Mouse (Mus musculus) brain, embryonic 14.5 days (tissue): ENCODE measurements around the gene G6pc3. TPM values are rescaled to one million over a fixed set of nuclear protein-coding genes. Genes with fewer than 3 reads are reported as not detected.
"Not testable (repeated sequence)": the region's sequence is repeated elsewhere in the genome, so short reads cannot be mapped to it uniquely, and the experiment has no call there.

Experiments used
- DNase-seq: peaks from one replicate; pipeline ENCODE4 v3.0.0-alpha.2; 2011; ENCODE audit warnings: low read depth
- CTCF ChIP-seq: fragments of 200-500 bp; IDR thresholded peaks from 2 replicates; pipeline ENCODE4 v1.5.1; 2012; ENCODE audit warnings: inconsistent platforms, mild to moderate bottlenecking, moderate library complexity, borderline replicate concordance; ENCODE audit not compliant: insufficient read depth, insufficient read length; ENCODE audit errors: extremely low read depth
- POLR2A ChIP-seq: fragments of 200-500 bp; IDR thresholded peaks from 2 replicates; pipeline ENCODE4 v1.6.1; 2012; ENCODE audit warnings: mild to moderate bottlenecking, inconsistent platforms, borderline replicate concordance; ENCODE audit not compliant: poor library complexity, insufficient read depth, insufficient read length, severe bottlenecking; ENCODE audit errors: extremely low read depth
- polyA plus RNA-seq: library from polyadenylated mRNA; depleted of rRNA; stranded (reverse); fragments of >200 nt; gene quantifications from 2 replicates; pipeline ENCODE4 v1.2.3, GENCODE M21; 2012; rRNA removed

G6pc3 gene
- 56.9 and 67.0 TPM in 2 replicates for polyA plus RNA-seq

GRCm38 (mm10) chr11:102189461-102190436 is at the start of gene G6pc3:
G6pc3 (plus strand) TSS chr11:102189620.
- DNase-seq: peak; percentile 95
- TF ChIP-seq POLR2A (no peak), CTCF (no peak)

GRCm38 (mm10) chr11:102140508-102140907 is 48.9 kb upstream of the G6pc3 start:
- no peak for TF ChIP-seq POLR2A
- TF ChIP-seq CTCF: peak; percentile 70; the same call in 1 of the 2 replicates

GRCm38 (mm10) chr11:102142355-102142754 is 47.1 kb upstream of the G6pc3 start:
- DNase-seq: no peak
- no peak for TF ChIP-seq POLR2A
- TF ChIP-seq CTCF: no peak

More at GRCm38 (mm10) chr11:102140508-102140907, 48.9 kb upstream of the G6pc3 start:
- DNase-seq: peak; percentile 72

- TF ChIP-seq CTCF (no peak), POLR2A (no peak)
- no peak for DNase-seq
Observed at GRCm38 (mm10) chr11:102144957-102145470, 44.4 kb upstream of the G6pc3 start.

GRCm38 (mm10) chr11:102145471-102146001 is 43.9 kb upstream of the G6pc3 start, which contains the start of gene Nags:
Nags (plus strand) TSS chr11:102145513.
- no peak for DNase-seq
- no peak for TF ChIP-seq CTCF
- TF ChIP-seq POLR2A: no peak

- TF ChIP-seq CTCF (no peak), POLR2A (no peak)
- DNase-seq: no peak
Observed at GRCm38 (mm10) chr11:102146005-102146404, 43.4 kb upstream of the G6pc3 start.

GRCm38 (mm10) chr11:102146531-102146930 is 42.9 kb upstream of the G6pc3 start:
- no peak for TF ChIP-seq POLR2A
- no peak for TF ChIP-seq CTCF
- DNase-seq: no peak

- no peak for DNase-seq
- peak; percentile 7; the same call in 1 of the 2 replicates for TF ChIP-seq CTCF
- TF ChIP-seq POLR2A: no peak
Observed at GRCm38 (mm10) chr11:102147213-102147989, 42.0 kb upstream of the G6pc3 start.

- peak; percentile 18; the same call in 1 of the 2 replicates for TF ChIP-seq POLR2A
- TF ChIP-seq CTCF: peak; percentile 28; the same call in 1 of the 2 replicates
- DNase-seq: peak; percentile 98
Observed at GRCm38 (mm10) chr11:102156039-102156785, 33.2 kb upstream of the G6pc3 start, which contains the start of gene Tmem101. Tmem101 (minus strand) TSS chr11:102156404.

- no peak for DNase-seq
- TF ChIP-seq CTCF (no peak), POLR2A (no peak)
Observed at GRCm38 (mm10) chr11:102156786-102157089, 32.7 kb upstream of the G6pc3 start.

GRCm38 (mm10) chr11:102158024-102158423 is 31.4 kb upstream of the G6pc3 start:
- not testable (repeated sequence) for DNase-seq

GRCm38 (mm10) chr11:102159781-102160180 is 29.6 kb upstream of the G6pc3 start:
- TF ChIP-seq CTCF (no peak), POLR2A (no peak)
- no peak for DNase-seq
